Mouse (Mus musculus) embryonic facial prominence, embryonic 14.5 days (tissue): ENCODE data around the gene Ap4m1. TPM values are rescaled to one million over a fixed set of nuclear protein-coding genes. Genes with fewer than 3 reads are reported as not detected.

Experiments used
- ATAC-seq: fragments of 200-750 bp; cut with Nextera tagmentation; 2 replicates; pipeline ENCODE4 v1.8.0; 2017; ENCODE audit warnings: low read depth, moderate number of reproducible peaks, moderate TSS enrichment
- DNase-seq: peaks from one replicate; pipeline ENCODE4 v3.0.0-alpha.2; 2015; ENCODE audit warnings: low spot score
- H3K27ac ChIP-seq: fragments of 300-500 bp; sonication (generic); replicated peaks from 2 replicates; pipeline ENCODE4 v1.5.1; 2014; ENCODE audit warnings: low read depth, mild to moderate bottlenecking, low read length, moderate library complexity
- H3K27me3 ChIP-seq: fragments of 300-500 bp; sonication (generic); replicated peaks from 2 replicates; pipeline ENCODE4 v1.6.1; 2014; ENCODE audit warnings: low read length; ENCODE audit not compliant: control insufficient read depth, insufficient read depth
- H3K36me3 ChIP-seq: fragments of 300-500 bp; sonication (generic); 2 replicates; pipeline ENCODE4 v1.6.1; 2014; ENCODE audit warnings: low read length, mixed read lengths; ENCODE audit not compliant: control insufficient read depth, insufficient read depth
- H3K4me1 ChIP-seq: fragments of 300-500 bp; sonication (generic); 2 replicates; pipeline ENCODE4 v1.6.1; 2014; ENCODE audit warnings: antibody characterized with exemption, low read length; ENCODE audit not compliant: control insufficient read depth, insufficient read depth
- H3K4me2 ChIP-seq: fragments of 300-500 bp; sonication (generic); 2 replicates; pipeline ENCODE4 v1.6.1; 2014; ENCODE audit warnings: low read depth, mild to moderate bottlenecking, low read length, moderate library complexity, mixed read lengths
- H3K4me3 ChIP-seq: fragments of 300-500 bp; sonication (generic); 2 replicates; pipeline ENCODE4 v1.5.1; 2014; ENCODE audit warnings: low read depth, mild to moderate bottlenecking, low read length
- H3K9ac ChIP-seq: fragments of 300-500 bp; sonication (generic); 2 replicates; pipeline ENCODE4 v1.6.1; 2014; ENCODE audit warnings: low read depth, mild to moderate bottlenecking, low read length, moderate library complexity, mixed read lengths
- H3K9me3 ChIP-seq: fragments of 300-500 bp; sonication (generic); 2 replicates; pipeline ENCODE4 v1.6.1; 2016; ENCODE audit warnings: low read length; ENCODE audit not compliant: control insufficient read depth
- WGBS: fragments of 180-500 bp; shearing (Covaris S2); extraction: QIAGEN DNeasy Blood & Tissue Kit; methylation state at CpG from one replicate; pipeline ENCODE4 v1.1.7; 2014; 5-methylcytosine and 5-hydroxymethylcytosine counted together
- polyA plus RNA-seq: library from polyadenylated mRNA; unstranded; fragments of >200 nt; fragmentation: Nextera tagmentation; extraction: Ambion mirVana; gene quantifications from 2 replicates; pipeline ENCODE4 v1.2.1, GENCODE M21; 2014

Ap4m1 gene
- polyA plus RNA-seq = 17.5 and 18.9 TPM in 2 replicates

DNA sequence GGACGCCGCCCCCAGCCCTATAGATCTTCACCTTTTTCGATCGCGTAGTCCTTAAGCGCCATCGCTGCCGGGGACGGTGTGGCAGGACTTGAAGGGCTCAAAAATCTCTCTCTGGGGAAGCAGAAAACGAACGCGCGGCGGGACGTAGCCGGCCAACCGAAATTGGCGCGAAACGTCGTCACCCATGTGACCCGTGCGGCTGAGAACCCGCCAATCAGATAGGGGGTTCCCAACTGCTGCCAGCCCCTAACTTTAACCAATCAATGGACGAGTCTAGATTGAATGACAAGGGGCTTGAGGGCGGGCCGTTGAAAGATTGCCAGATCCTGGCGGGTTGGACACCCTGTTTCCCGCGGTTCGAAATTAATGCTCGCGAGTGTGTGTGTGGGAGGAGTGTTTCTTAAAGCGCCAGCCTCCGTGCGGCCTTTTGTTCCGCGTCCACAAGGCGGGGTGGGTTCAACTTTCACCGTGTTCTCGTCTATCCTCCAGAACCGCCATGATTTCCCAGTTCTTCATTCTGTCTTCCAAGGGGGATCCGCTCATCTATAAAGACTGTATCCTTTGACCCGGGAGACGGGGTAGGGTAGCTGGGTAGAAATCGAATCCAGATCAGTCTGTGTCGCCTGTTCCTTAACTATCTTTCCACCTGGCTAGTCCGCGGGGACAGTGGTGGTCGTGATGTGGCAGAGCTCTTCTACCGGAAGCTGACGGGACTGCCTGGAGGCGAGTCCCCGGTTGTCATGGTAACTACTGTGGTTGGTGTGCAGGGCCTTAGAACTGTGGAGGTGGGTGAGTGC is at the start of gene Ap4m1, which contains the start of gene Mcm7:
TSS of gene Ap4m1 (plus strand) at position 308 of the 797 bp plus-strand sequence.
TSS of gene Mcm7 (minus strand) at position 728 of the 797 bp plus-strand sequence.
- under 1% methylated on average over 54 of the region's 54 CpGs for WGBS

DNA sequence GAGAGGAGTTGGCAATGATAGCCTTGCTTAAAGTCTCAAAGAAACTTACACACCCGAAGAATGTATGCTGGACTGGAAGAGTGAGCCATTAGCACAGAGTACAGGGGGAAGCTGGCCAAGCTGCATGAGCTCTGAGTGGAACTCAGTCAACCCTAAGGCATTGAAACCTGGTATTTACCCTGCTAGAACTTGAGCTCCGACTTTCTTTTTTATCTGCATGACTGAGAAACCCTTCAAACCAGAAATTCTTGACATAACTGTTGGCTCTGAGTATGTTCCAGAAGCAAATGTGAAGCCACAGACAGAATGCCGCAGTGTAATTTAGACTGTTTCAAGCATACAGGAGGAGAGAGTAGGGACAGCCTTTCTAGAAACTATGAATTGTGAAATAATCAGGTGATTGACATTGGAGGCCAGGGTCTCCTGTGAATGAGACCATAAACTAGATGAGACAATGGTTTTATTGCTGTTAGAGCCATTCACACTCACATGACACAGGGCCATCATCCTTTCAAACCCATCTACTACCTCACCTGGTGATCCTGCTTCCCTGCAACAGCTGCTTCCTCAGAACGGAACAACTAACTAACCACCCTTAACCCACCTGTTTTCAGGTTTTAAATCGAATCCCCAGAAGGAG is 39.3 kb upstream of the Ap4m1 start:
- H3K4me3 ChIP-seq = no peak overlapping the region
- no peak for ATAC-seq
- WGBS = 80% methylated on average over 5 of the region's 5 CpGs

More for the DNA sequence above, at the start of gene Ap4m1, which contains the start of gene Mcm7:
- peak within 1 kb of the TSS; percentile 86 for H3K4me2 ChIP-seq
- H3K4me3 ChIP-seq = peak within 1 kb of the TSS; percentile 72
- H3K36me3 ChIP-seq = peaks cover 63% of the 10 kb centered on the region
- H3K4me1 ChIP-seq = peaks cover 15% of the 10 kb centered on the region
- ATAC-seq (peak; percentile 94), DNase-seq (peak; percentile 99)
- peak within 1 kb of the TSS; percentile 95 for H3K27ac ChIP-seq
- H3K9me3 ChIP-seq = no peaks in the 10 kb centered on the region
- no peaks in the 10 kb centered on the region for H3K27me3 ChIP-seq
- peak within 1 kb of the TSS; percentile 84 for H3K9ac ChIP-seq

DNA sequence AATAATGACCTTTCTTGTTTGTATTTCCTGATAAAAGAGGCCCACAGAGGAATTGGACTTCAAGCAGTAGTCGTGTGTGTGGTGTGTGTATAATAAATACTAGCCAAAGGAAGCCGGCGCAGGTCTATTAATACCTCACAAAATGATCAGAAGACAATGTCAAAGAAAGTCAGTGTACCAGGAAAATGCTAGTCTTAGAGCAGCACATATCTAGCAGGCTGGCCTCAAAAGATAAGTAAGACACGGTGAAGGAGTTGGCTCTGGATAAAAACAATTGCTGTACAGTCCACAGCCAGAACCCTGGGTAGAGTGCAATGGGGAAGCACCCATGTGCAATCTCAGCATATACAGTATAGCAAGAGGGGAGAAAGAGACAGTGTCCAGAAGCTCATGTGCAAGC is 34.5 kb upstream of the Ap4m1 start:
- ATAC-seq (no peak), DNase-seq (no peak)
- 81% methylated on average over 4 of the region's 4 CpGs for WGBS
- Histone ChIP-seq H3K4me3 (no peak overlapping the region), H3K36me3 (peaks cover 44% of the 10 kb centered on the region), H3K4me1 (no peaks in the 10 kb centered on the region), H3K4me2 (no peak overlapping the region), H3K27me3 (no peaks in the 10 kb centered on the region), H3K9ac (no peak overlapping the region), H3K9me3 (no peaks in the 10 kb centered on the region), H3K27ac (no peak overlapping the region)

More for the DNA sequence above, 39.3 kb upstream of the Ap4m1 start:
- no peaks in the 10 kb centered on the region for H3K9me3 ChIP-seq
- peaks cover 75% of the 10 kb centered on the region for H3K36me3 ChIP-seq
- no peaks in the 10 kb centered on the region for H3K27me3 ChIP-seq
- no peak overlapping the region for H3K9ac ChIP-seq
- H3K4me1 ChIP-seq = no peaks in the 10 kb centered on the region
- H3K4me2 ChIP-seq = no peak overlapping the region
- DNase-seq = peak; percentile 55
- no peak overlapping the region for H3K27ac ChIP-seq

DNA sequence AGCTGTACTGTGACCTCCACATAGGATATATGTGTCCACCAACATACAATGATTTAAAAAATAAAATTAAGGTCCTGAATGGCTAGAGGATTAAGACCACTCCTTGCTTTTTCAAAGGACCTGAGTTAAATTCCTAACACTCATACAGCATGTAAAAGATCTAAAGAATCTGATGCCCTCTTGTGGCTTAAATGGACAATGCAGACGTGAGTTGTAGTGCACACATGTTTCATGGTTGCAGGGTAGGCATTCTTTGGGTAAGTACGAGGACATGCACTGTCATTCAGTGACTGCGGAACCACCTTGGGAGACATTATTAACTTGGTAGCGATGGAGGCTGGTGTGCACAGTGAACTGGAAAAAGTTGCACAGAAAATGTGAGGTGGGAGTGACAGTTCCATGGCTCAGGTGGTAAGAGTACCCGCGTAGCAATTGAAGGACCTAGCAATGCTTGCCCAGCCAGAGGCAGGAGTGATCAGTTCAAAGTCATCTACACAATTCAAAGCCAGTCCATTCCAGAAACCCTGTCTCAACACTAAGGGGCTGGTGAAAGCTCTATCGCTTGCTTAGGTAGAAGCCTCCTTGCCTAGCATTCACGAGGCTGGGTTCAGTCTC is 33.8 kb upstream of the Ap4m1 start:
- Histone ChIP-seq H3K4me1 (no peaks in the 10 kb centered on the region), H3K27me3 (no peaks in the 10 kb centered on the region), H3K4me3 (no peak overlapping the region), H3K36me3 (peaks cover 36% of the 10 kb centered on the region), H3K9me3 (no peaks in the 10 kb centered on the region), H3K9ac (no peak overlapping the region), H3K4me2 (no peak overlapping the region), H3K27ac (no peak overlapping the region)
- WGBS = 61% methylated on average over 8 of the region's 8 CpGs
- DNase-seq (peak; percentile 70), ATAC-seq (peak; percentile 50)

DNA sequence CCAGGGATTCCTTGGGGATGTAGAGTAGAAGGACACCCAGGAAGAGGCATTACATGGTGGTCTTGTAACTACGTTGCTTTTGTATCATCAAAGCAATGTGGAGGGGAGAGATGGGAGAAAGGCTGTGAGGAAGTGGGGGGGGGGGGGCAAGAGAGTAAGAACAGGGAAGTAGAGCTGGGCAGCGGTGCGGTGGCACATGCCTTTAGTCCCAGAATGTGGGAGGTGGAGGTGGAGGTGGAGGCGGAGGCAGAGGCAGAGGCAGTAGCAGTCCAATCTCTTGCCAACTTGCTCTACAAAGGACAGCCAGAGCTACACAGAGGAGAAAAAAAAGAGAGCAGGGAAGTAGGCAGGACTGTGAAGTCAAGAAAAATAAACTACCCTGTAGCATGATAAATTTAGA is 33.2 kb upstream of the Ap4m1 start:
- Histone ChIP-seq H3K27ac (no peak overlapping the region), H3K4me1 (no peaks in the 10 kb centered on the region), H3K27me3 (no peaks in the 10 kb centered on the region), H3K4me2 (no peak overlapping the region), H3K9me3 (no peaks in the 10 kb centered on the region), H3K36me3 (peaks cover 36% of the 10 kb centered on the region), H3K9ac (no peak overlapping the region), H3K4me3 (no peak overlapping the region)
- WGBS = 77% methylated on average over 4 of the region's 4 CpGs
- no peak for ATAC-seq
- DNase-seq = no peak

DNA sequence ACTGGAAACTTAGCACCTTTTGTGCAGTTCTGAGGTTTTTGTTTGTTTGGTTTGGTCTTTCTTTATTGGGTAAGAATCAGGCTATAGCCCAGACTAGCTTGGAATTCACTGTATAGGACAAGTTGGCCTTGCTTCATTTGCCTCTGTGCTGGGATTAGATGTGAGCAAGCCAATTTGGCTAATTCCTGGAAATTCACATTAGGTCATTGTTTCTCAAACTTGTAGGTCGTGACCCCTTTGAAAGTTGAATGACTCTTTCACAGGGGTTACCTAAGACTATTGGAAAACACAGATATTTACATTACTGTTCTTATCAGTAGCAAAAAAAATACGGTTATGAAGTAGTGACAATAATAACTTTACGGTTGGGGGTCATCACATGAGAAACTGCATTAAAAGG is 17.4 kb upstream of the Ap4m1 start:
- peaks cover 27% of the 10 kb centered on the region for H3K36me3 ChIP-seq
- ATAC-seq = no peak

DNA sequence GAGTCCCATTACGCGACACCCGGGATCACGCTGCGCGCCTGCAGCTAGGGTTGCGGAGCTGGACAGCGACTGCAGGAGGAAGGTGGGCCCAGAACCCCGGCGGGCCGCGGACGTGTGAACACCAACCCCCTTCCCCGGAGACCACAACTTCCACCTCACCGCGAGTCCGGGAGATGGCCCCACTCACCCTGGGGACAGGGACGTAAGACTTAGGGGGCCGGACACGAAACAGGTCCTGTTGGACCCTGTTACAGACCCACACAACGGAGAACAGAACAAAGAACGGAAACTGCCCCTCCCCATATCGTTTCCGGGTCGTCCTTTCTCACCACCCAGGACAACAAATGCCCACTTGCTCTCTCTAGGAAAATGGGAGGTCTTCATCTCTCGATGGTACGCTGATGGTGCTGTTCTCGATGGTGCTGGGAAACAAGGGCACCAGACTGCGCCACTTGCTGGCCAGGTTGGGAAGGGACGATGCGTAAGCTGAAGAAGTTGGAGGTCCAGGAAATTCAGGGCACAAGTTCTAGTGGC is 16.3 kb upstream of the Ap4m1 start, which contains the start of gene Zfp113:
TSS of gene Zfp113 (minus strand) at position 302 of the 534 bp plus-strand sequence.
- 0% methylated on average over 31 of the region's 31 CpGs for WGBS
- peak within 1 kb of the TSS; percentile 85 for H3K4me2 ChIP-seq
- peak within 1 kb of the TSS; percentile 85 for H3K4me3 ChIP-seq
- ATAC-seq = peak; percentile 98
- peaks cover 9% of the 10 kb centered on the region; the same call in 1 of the 2 replicates for H3K4me1 ChIP-seq
- peak within 1 kb of the TSS; percentile 94 for H3K27ac ChIP-seq
- DNase-seq = peak; percentile 97
- no peaks in the 10 kb centered on the region for H3K27me3 ChIP-seq
- no peaks in the 10 kb centered on the region for H3K9me3 ChIP-seq
- H3K9ac ChIP-seq = peak within 1 kb of the TSS; percentile 93
- H3K36me3 ChIP-seq = peaks cover 23% of the 10 kb centered on the region

More for the DNA sequence above, 17.4 kb upstream of the Ap4m1 start:
- Histone ChIP-seq H3K27ac (no peak overlapping the region), H3K4me1 (peaks cover 7% of the 10 kb centered on the region; the same call in 1 of the 2 replicates), H3K9me3 (no peaks in the 10 kb centered on the region), H3K4me2 (peak overlapping the region; percentile 85), H3K27me3 (no peaks in the 10 kb centered on the region), H3K9ac (peak overlapping the region; percentile 93), H3K4me3 (peak overlapping the region; percentile 85)
- DNase-seq = no peak
- WGBS = 81% methylated on average over 3 of the region's 3 CpGs

DNA sequence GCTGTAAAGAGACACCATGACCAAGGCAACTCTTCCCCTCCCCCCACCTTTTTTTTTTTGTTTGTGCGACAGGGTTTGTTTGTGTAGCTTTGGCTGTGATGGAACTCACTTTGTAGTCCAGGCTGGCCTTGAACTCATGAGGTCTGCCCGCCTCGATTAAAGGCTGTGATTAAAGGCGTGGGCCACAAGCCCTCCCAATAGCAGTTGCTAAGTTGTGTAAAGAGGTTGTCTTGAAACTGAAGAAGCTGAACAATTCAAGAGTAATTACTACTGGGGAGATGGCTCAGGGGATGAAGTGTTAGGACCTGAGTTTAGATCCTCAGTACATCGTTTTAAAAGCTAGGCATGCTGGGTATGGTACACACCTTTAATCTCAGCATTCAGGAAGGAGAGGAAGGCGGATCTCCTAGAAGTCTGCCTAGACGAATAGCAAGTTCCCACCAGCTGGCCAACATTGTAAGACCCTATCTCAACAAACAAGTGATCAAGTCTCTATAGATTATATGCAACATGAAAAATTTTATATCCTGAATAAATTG is 11.5 kb upstream of the Ap4m1 start:
- no peak for ATAC-seq
- Histone ChIP-seq H3K27ac (0 out of 2 replicates have a peak overlapping the region, but pooled peaks have one; percentile 80), H3K9ac (peak overlapping the region; percentile 90), H3K9me3 (no peaks in the 10 kb centered on the region), H3K4me3 (peak overlapping the region; percentile 88), H3K36me3 (peaks cover 28% of the 10 kb centered on the region), H3K4me2 (peak overlapping the region; percentile 84), H3K4me1 (peaks cover 12% of the 10 kb centered on the region), H3K27me3 (no peaks in the 10 kb centered on the region)
- 63% methylated on average over 7 of the region's 7 CpGs for WGBS
- no peak for DNase-seq
